Mouse (Mus musculus) lung, adult 2 months (tissue): ENCODE results near the gene Cd248.
"Not testable (repeated sequence)": the region's sequence is repeated elsewhere in the genome, so short reads cannot be mapped to it uniquely, and the experiment has no call there.

Source experiments
- CTCF ChIP-seq: fragments of 200-500 bp; IDR thresholded peaks from 2 replicates; pipeline ENCODE4 v1.5.1; 2011; ENCODE audit warnings: mild to moderate bottlenecking, low read length, control low read depth; ENCODE audit not compliant: insufficient read depth
- POLR2A ChIP-seq: fragments of 200-500 bp; IDR thresholded peaks from 2 replicates; pipeline ENCODE4 v1.6.1; 2011; ENCODE audit warnings: low read depth, mild to moderate bottlenecking, control low read depth, low read length, borderline replicate concordance; ENCODE audit errors: extremely low read depth

- TF ChIP-seq CTCF, POLR2A: not testable (repeated sequence)
Observed at GRCm38 (mm10) chr19:5086533-5086932, 18.7 kb downstream of the Cd248 start.
